Mouse (Mus musculus) heart, embryonic 16.5 days (tissue): ENCODE measurements at regions not wholly inside any gene's neighbourhood (a gene's known extent, or its start where the extent isn't known, plus 50 kb on each side); places are given as distances from the start of the nearest gene placed in this dataset.
"Not testable (repeated sequence)": the region's sequence is repeated elsewhere in the genome, so short reads cannot be mapped to it uniquely, and the experiment has no call there.

Experiments
- ATAC-seq: fragments of 200-750 bp; cut with Nextera tagmentation; replicated peaks from 2 replicates; pipeline ENCODE4 v1.8.0; 2017; ENCODE audit warnings: moderate number of reproducible peaks; ENCODE audit not compliant: insufficient read depth, low FRiP score; ENCODE audit errors: extremely low read depth
- H3K27ac ChIP-seq: fragments of 300-500 bp; sonication (generic); 2 replicates; pipeline ENCODE4 v1.5.1; 2014; ENCODE audit warnings: mild to moderate bottlenecking, low read length, control low read depth, moderate library complexity
- H3K27me3 ChIP-seq: fragments of 300-500 bp; sonication (generic); 2 replicates; pipeline ENCODE4 v1.6.1; 2014; ENCODE audit warnings: low read length, mixed read lengths; ENCODE audit not compliant: control insufficient read depth, insufficient read depth
- H3K36me3 ChIP-seq: fragments of 300-500 bp; sonication (generic); 2 replicates; pipeline ENCODE4 v1.6.1; 2014; ENCODE audit not compliant: control insufficient read depth, insufficient read depth
- H3K4me1 ChIP-seq: fragments of 300-500 bp; sonication (generic); 2 replicates; pipeline ENCODE4 v1.6.1; 2014; ENCODE audit warnings: low read length, mixed read lengths; ENCODE audit not compliant: control insufficient read depth, insufficient read depth
- H3K4me2 ChIP-seq: fragments of 300-500 bp; sonication (generic); 2 replicates; pipeline ENCODE4 v1.6.1; 2014; ENCODE audit warnings: low read depth, mild to moderate bottlenecking, control low read depth, low read length
- H3K4me3 ChIP-seq: fragments of 300-500 bp; sonication (generic); 2 replicates; pipeline ENCODE4 v1.5.1; 2014; ENCODE audit warnings: mild to moderate bottlenecking, control low read depth, low read length
- H3K9ac ChIP-seq: fragments of 300-500 bp; sonication (generic); 2 replicates; pipeline ENCODE4 v1.6.1; 2014; ENCODE audit warnings: low read length, control low read depth
- H3K9me3 ChIP-seq: fragments of 300-500 bp; sonication (generic); replicated peaks from 2 replicates; pipeline ENCODE4 v1.6.1; 2016; ENCODE audit warnings: low read length; ENCODE audit not compliant: control insufficient read depth
- WGBS: fragments of 180-500 bp; shearing (Covaris S2); extraction: QIAGEN DNeasy Blood & Tissue Kit; methylation state at CpG from one replicate; pipeline ENCODE4 v1.1.7; 2014; 5-methylcytosine and 5-hydroxymethylcytosine counted together

GRCm38 (mm10) chr3:21049365-21049764, 682.4 kb upstream of the Agtr1b start:
- not testable (repeated sequence) for H3K27me3 ChIP-seq, H3K4me2 ChIP-seq, H3K9ac ChIP-seq, H3K36me3 ChIP-seq, ATAC-seq, H3K9me3 ChIP-seq, H3K4me1 ChIP-seq, H3K4me3 ChIP-seq, H3K27ac ChIP-seq
- 78% methylated on average over 15 of the region's 25 CpGs for WGBS

GRCm38 (mm10) chr3:21045981-21046380, 679.0 kb upstream of the Agtr1b start:
- Histone ChIP-seq H3K4me1 (no peaks in the 10 kb centered on the region), H3K4me2 (no peak overlapping the region), H3K4me3 (no peak overlapping the region), H3K36me3 (no peaks in the 10 kb centered on the region), H3K9ac (no peak overlapping the region), H3K27ac (no peak overlapping the region), H3K9me3 (no peaks in the 10 kb centered on the region), H3K27me3 (no peaks in the 10 kb centered on the region)
- no peak for ATAC-seq
- WGBS = 80% methylated on average over 3 of the region's 3 CpGs

GRCm38 (mm10) chr3:21025876-21026275, 658.9 kb upstream of the Agtr1b start:
- H3K27ac ChIP-seq = no peak overlapping the region
- H3K27me3 ChIP-seq = no peaks in the 10 kb centered on the region
- H3K9ac ChIP-seq = no peak overlapping the region
- ATAC-seq = no peak
- no peaks in the 10 kb centered on the region for H3K36me3 ChIP-seq
- H3K9me3 ChIP-seq = no peaks in the 10 kb centered on the region
- no peak overlapping the region for H3K4me2 ChIP-seq
- 74% methylated on average over 1 of the region's 1 CpGs for WGBS
- no peaks in the 10 kb centered on the region for H3K4me1 ChIP-seq
- H3K4me3 ChIP-seq = no peak overlapping the region

- Histone ChIP-seq H3K27me3 (no peaks in the 10 kb centered on the region), H3K9ac (no peak overlapping the region), H3K4me3 (no peak overlapping the region), H3K36me3 (no peaks in the 10 kb centered on the region), H3K4me2 (no peak overlapping the region), H3K9me3 (no peaks in the 10 kb centered on the region), H3K27ac (no peak overlapping the region), H3K4me1 (no peaks in the 10 kb centered on the region)
- 63% methylated on average over 1 of the region's 1 CpGs for WGBS
- no peak for ATAC-seq
Observed at GRCm38 (mm10) chr3:21020946-21021345, 654.0 kb upstream of the Agtr1b start.

- Histone ChIP-seq H3K9ac (no peak overlapping the region), H3K27ac (no peak overlapping the region), H3K36me3 (no peaks in the 10 kb centered on the region), H3K27me3 (no peaks in the 10 kb centered on the region), H3K9me3 (no peaks in the 10 kb centered on the region), H3K4me3 (no peak overlapping the region), H3K4me2 (no peak overlapping the region), H3K4me1 (no peaks in the 10 kb centered on the region)
- no peak for ATAC-seq
Observed at GRCm38 (mm10) chr3:21020297-21020696, 653.3 kb upstream of the Agtr1b start.

- no peak for ATAC-seq
- H3K4me1 ChIP-seq = no peaks in the 10 kb centered on the region
- 58% methylated on average over 1 of the region's 1 CpGs for WGBS
- H3K27me3 ChIP-seq = no peaks in the 10 kb centered on the region
- H3K36me3 ChIP-seq = no peaks in the 10 kb centered on the region
- no peak overlapping the region for H3K4me2 ChIP-seq
- H3K9me3 ChIP-seq = no peaks in the 10 kb centered on the region
- H3K27ac ChIP-seq = no peak overlapping the region
- H3K9ac ChIP-seq = no peak overlapping the region
- no peak overlapping the region for H3K4me3 ChIP-seq
Observed at GRCm38 (mm10) chr3:21009650-21010049, 642.7 kb upstream of the Agtr1b start.

GRCm38 (mm10) chr3:20998295-20998694, 631.3 kb upstream of the Agtr1b start:
- no peak for ATAC-seq
- Histone ChIP-seq H3K4me3 (no peak overlapping the region), H3K9ac (no peak overlapping the region), H3K4me1 (no peaks in the 10 kb centered on the region), H3K9me3 (no peaks in the 10 kb centered on the region), H3K4me2 (no peak overlapping the region), H3K27me3 (no peaks in the 10 kb centered on the region), H3K27ac (no peak overlapping the region), H3K36me3 (no peaks in the 10 kb centered on the region)

GRCm38 (mm10) chr3:20989486-20989970, 622.6 kb upstream of the Agtr1b start:
- no peaks in the 10 kb centered on the region for H3K36me3 ChIP-seq
- no peak overlapping the region for H3K27ac ChIP-seq
- peaks cover 6% of the 10 kb centered on the region for H3K4me1 ChIP-seq
- H3K9ac ChIP-seq = no peak overlapping the region
- ATAC-seq = no peak
- WGBS = 60% methylated on average over 2 of the region's 2 CpGs
- H3K4me2 ChIP-seq = no peak overlapping the region
- no peak overlapping the region for H3K4me3 ChIP-seq
- H3K9me3 ChIP-seq = no peaks in the 10 kb centered on the region
- H3K27me3 ChIP-seq = no peaks in the 10 kb centered on the region

- Histone ChIP-seq H3K4me3 (no peak overlapping the region), H3K27ac (no peak overlapping the region), H3K27me3 (no peaks in the 10 kb centered on the region), H3K9me3 (no peaks in the 10 kb centered on the region), H3K4me1 (peaks cover 6% of the 10 kb centered on the region), H3K4me2 (no peak overlapping the region), H3K36me3 (no peaks in the 10 kb centered on the region), H3K9ac (no peak overlapping the region)
- WGBS = 5% methylated on average over 1 of the region's 1 CpGs
- ATAC-seq = no peak
Observed at GRCm38 (mm10) chr3:20986942-20987341, 620.0 kb upstream of the Agtr1b start.

GRCm38 (mm10) chr3:20986377-20986727, 619.4 kb upstream of the Agtr1b start:
- Histone ChIP-seq H3K9me3 (no peaks in the 10 kb centered on the region), H3K4me2 (no peak overlapping the region), H3K9ac (no peak overlapping the region), H3K4me3 (no peak overlapping the region), H3K27me3 (no peaks in the 10 kb centered on the region), H3K4me1 (peaks cover 6% of the 10 kb centered on the region), H3K27ac (no peak overlapping the region), H3K36me3 (no peaks in the 10 kb centered on the region)
- no peak for ATAC-seq
- WGBS = 20% methylated on average over 1 of the region's 1 CpGs
